Mouse (Mus musculus) liver, embryonic 14.5 days (tissue): ENCODE data around the gene Scube2.

Experiments
- CTCF ChIP-seq: IDR thresholded peaks from 2 replicates; pipeline ENCODE4 v1.5.1; 2016; ENCODE audit warnings: antibody characterized with exemption, low read depth, control low read depth
- EP300 ChIP-seq: IDR thresholded peaks from 2 replicates; pipeline ENCODE4 v1.6.1; 2016; ENCODE audit warnings: antibody characterized with exemption, low read depth

GRCm38 (mm10) chr7:109876085-109876484 is 10.6 kb upstream of the Scube2 start:
- TF ChIP-seq CTCF (no peak), EP300 (no peak)
